Mouse (Mus musculus): ENCODE data around the gene Dhx58.

The Dhx58 gene

GRCm38 (mm10) chr11:100646265-100646664 is 57.8 kb downstream of the Dhx58 start:
- DNase-seq (ENCODE audit: low spot score in 2 of 2), result no peak

Measured in urinary bladder, adult 18-20 months (tissue).